Mouse (Mus musculus) left cerebral cortex, adult 18-20 months (tissue): ENCODE results near the gene Ccdc18. TPM values are rescaled to one million over a fixed set of nuclear protein-coding genes. Genes with fewer than 3 reads are reported as not detected.
"Not testable (repeated sequence)": the region's sequence is repeated elsewhere in the genome, so short reads cannot be mapped to it uniquely, and the experiment has no call there.

Experiments
- DNase-seq, 2 experiments: peaks; one replicate each; pipeline ENCODE4 v3.0.0; 2021 to 2022; ENCODE audit warnings: low spot score in 2 of 2, mixed read lengths in 1 of 2
- total RNA-seq, 2 experiments: library from RNA; stranded (reverse); gene quantifications; 2 replicates each; pipeline ENCODE4 v1.2.3; 2021

Gene Ccdc18
- total RNA-seq, 2 experiments from 2014 or later: 1.4 to 1.6 TPM

- DNase-seq: no peak
Measured at GRCm38 (mm10) chr5:108255259-108255658, 122.6 kb downstream of the Ccdc18 start.

DNA sequence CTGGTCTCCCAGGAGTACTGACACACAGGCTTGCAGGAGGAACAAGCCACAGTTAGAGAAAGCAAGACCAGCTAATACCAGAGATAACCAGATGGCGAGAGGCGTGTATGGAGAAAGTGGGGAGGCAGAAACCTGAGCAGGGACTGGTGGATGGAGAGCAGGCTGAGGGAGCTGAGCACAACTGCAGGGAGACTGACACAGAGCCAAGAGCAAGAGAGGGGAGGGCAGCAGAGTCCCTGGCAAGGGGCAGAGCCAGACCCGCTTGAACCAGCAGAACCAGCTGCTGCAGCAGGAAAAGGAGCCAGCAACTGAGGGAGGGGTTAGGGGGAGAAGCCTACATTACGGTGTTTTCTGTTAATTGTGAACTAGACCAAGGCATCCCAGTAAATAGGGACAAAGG is 130.0 kb downstream of the Ccdc18 start:
- DNase-seq: no peak

DNA sequence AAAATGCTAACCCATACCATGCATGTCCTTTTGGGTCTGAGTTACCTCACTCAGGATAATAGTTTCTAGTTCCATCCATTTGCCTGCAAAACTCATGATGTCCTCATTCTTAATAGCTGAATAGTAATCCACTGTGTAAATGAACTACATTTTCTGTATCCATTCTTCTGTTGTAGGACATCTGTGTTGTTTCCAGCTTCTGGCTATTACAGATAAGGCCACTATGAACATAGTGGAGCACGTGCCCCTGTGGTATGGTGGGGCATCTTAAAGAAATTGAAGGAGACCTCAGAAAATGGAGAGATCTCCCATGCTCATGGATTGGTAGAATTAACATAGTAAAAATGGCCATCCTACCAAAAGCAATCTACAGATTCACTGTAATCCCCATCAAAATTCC is 131.1 kb downstream of the Ccdc18 start:
- DNase-seq: not testable (repeated sequence)

DNA sequence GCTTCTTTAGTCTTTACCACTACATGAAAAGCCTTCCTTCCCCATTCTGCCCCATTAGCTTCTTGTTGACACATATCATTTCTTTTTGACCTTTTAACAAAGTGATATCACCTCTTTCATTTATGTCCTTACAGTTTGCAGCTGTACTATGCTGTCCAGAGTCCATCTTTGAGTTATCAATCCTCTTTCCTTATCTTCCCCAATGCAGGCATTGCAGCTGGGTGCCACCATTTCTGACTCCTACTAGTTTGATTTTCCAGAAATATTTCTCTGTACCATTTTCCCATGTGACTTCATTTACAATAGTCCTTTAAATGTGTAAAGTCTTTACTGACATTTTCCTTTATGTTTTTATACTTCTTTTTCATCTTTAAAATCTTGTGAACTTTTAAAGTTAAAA is 134.3 kb downstream of the Ccdc18 start:
- no peak for DNase-seq

- DNase-seq: peak; percentile 84 to 90
Measured at GRCm38 (mm10) chr5:108268127-108269062, 135.7 kb downstream of the Ccdc18 start, which contains the start of gene Dr1. Dr1 (plus strand) TSS chr5:108268897.

DNA sequence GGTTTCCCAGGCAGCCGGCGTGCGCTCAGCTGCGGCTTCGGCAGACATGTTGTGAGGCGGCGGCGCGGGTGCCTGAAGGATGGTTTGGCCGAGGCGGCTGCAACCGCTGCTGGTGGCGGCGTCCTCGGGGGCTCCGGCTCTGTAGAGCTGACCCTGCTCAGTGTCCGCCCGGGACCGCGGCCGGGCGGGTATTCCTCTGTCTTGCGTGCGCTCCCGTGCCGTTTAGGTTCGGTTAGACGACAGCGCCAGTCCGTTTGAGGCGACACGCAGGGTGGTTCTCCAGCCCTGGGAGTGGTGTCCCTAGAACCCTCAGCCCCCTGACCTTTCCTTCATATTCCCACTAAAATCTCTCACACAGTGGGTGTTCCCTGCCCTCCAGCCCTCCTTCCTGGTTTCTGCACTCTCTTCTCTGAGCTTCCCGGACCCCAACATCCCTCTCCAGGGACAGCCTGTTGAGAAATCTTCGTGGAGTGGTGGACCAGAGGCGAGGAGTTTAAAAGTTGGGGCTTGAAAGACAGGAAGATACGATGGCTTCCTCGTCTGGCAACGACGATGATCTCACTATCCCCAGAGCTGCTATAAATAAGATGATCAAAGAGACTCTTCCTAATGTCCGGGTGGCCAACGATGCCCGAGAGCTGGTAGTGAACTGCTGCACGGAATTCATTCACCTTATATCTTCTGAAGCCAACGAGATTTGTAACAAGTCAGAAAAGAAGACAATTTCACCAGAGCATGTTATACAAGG is 136.6 kb downstream of the Ccdc18 start:
- no peak for DNase-seq

GRCm38 (mm10) chr5:108269811-108270151 is 137.1 kb downstream of the Ccdc18 start:
- DNase-seq: no peak

- DNase-seq: no peak
Measured at GRCm38 (mm10) chr5:108270415-108270814, 137.7 kb downstream of the Ccdc18 start.

DNA sequence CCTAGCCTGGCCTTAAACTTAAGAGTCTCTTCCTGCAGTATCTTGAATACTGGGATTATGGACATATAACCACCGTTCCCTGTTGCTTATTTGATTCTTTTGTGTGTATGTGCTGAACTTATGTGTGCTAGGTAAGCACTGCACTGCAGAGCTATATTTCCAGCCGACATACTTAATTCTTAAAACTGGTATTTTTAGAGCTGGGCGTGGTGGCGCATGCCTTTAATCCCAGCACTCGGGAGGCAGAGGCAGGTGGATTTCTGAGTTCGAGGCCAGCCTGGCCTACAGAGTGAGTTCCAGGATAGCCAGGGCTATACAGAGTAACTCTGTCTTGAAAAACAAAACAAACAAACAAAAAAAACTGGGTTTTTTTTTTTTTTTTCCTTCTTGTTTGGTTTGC is 138.7 kb downstream of the Ccdc18 start:
- DNase-seq: not testable (repeated sequence)

Other genes with a start within 250 kb of the Ccdc18 start
- gene Rpl5, start 232.4 kb upstream of the Ccdc18 start, total RNA-seq: 10 to 100 TPM; 48.6 to 54.7 TPM
- gene Fam69a, start 145.8 kb upstream of the Ccdc18 start, total RNA-seq: 10 to 100 TPM; 29.1 to 36.2 TPM
- gene Mtf2, start 67.2 kb upstream of the Ccdc18 start, total RNA-seq: 10 to 100 TPM; 57.4 to 58.0 TPM
- 10 to 100 TPM; 28.6 to 30.3 TPM for gene Tmed5, start 255 bp upstream of the Ccdc18 start, total RNA-seq
- 10 to 100 TPM; 36.1 to 37.0 TPM for gene Dr1, start 136.0 kb downstream of the Ccdc18 start, total RNA-seq
- 10 to 100 TPM; 12.4 to 13.0 TPM for gene Pigg, start 179.7 kb downstream of the Ccdc18 start, total RNA-seq
- gene Gm42517, start 235.0 kb downstream of the Ccdc18 start, total RNA-seq: 10 to 100 TPM; 56.6 to 62.8 TPM